Mouse (Mus musculus) neural tube, embryonic 12.5 days (tissue): ENCODE results near the gene Pou2f2. TPM values are rescaled to one million over a fixed set of nuclear protein-coding genes. Genes with fewer than 3 reads are reported as not detected.

Experiments
- ATAC-seq: fragments of 200-750 bp; cut with Nextera tagmentation; 2 replicates; pipeline ENCODE4 v1.8.0; 2017; ENCODE audit warnings: low read depth, mild to moderate bottlenecking, moderate TSS enrichment, moderate library complexity; ENCODE audit not compliant: low FRiP score
- H3K27ac ChIP-seq: fragments of 300-500 bp; sonication (generic); 2 replicates; pipeline ENCODE4 v1.5.1; 2016
- H3K27me3 ChIP-seq: fragments of 300-500 bp; sonication (generic); replicated peaks from 2 replicates; pipeline ENCODE4 v1.6.1; 2016; ENCODE audit warnings: mild to moderate bottlenecking
- H3K36me3 ChIP-seq: fragments of 300-500 bp; sonication (generic); 2 replicates; pipeline ENCODE4 v1.6.1; 2016; ENCODE audit warnings: mild to moderate bottlenecking
- H3K4me1 ChIP-seq: fragments of 300-500 bp; sonication (generic); 2 replicates; pipeline ENCODE4 v1.6.1; 2016
- H3K4me2 ChIP-seq: fragments of 300-500 bp; sonication (generic); replicated peaks from 2 replicates; pipeline ENCODE4 v1.6.1; 2016; ENCODE audit warnings: mild to moderate bottlenecking
- H3K4me3 ChIP-seq: fragments of 300-500 bp; sonication (generic); 2 replicates; pipeline ENCODE4 v1.5.1; 2016
- H3K9ac ChIP-seq: fragments of 300-500 bp; sonication (generic); 2 replicates; pipeline ENCODE4 v1.6.1; 2016; ENCODE audit warnings: mild to moderate bottlenecking
- H3K9me3 ChIP-seq: fragments of 300-500 bp; sonication (generic); 2 replicates; pipeline ENCODE4 v1.6.1; 2016; ENCODE audit warnings: mild to moderate bottlenecking
- WGBS: fragments of 180-500 bp; shearing (Covaris S2); methylation state at CpG from one replicate; pipeline ENCODE4 v1.1.7; 2016; 5-methylcytosine and 5-hydroxymethylcytosine counted together
- polyA plus RNA-seq: library from polyadenylated mRNA; unstranded; fragments of >200 nt; fragmentation: Nextera tagmentation; extraction: Ambion mirVana; gene quantifications from 2 replicates; pipeline ENCODE4 v1.2.1, GENCODE M21; 2016

The Pou2f2 gene
- polyA plus RNA-seq, 1 experiment from 2014 or later = 32.6 TPM

GRCm38 (mm10) chr7:25187662-25188650 lies 8.4 kb upstream of the Pou2f2 start:
- Histone ChIP-seq H3K9me3 (no peaks in the 10 kb centered on the region), H3K9ac (no peak overlapping the region), H3K27ac (no peak overlapping the region), H3K27me3 (peaks cover 8% of the 10 kb centered on the region), H3K4me3 (no peak overlapping the region), H3K4me1 (no peaks in the 10 kb centered on the region), H3K36me3 (no peaks in the 10 kb centered on the region), H3K4me2 (peak overlapping the region; percentile 21; the same call in 1 of the 2 replicates)
- peak; percentile 82; the same call in 1 of the 2 replicates for ATAC-seq
- WGBS = 23% methylated on average over 21 of the region's 21 CpGs

- Histone ChIP-seq H3K9ac (no peak overlapping the region), H3K27ac (no peak overlapping the region), H3K4me3 (no peak overlapping the region), H3K4me2 (no peak overlapping the region), H3K9me3 (no peaks in the 10 kb centered on the region), H3K27me3 (peaks cover 36% of the 10 kb centered on the region), H3K4me1 (peaks cover 20% of the 10 kb centered on the region), H3K36me3 (no peaks in the 10 kb centered on the region)
- 81% methylated on average over 6 of the region's 6 CpGs for WGBS
- ATAC-seq = no peak
These were observed 4.6 kb upstream of the Pou2f2 start for GRCm38 (mm10) chr7:25184091-25184490.

- no peak for ATAC-seq
- Histone ChIP-seq H3K27ac (no peak overlapping the region), H3K4me1 (peaks cover 31% of the 10 kb centered on the region), H3K4me3 (peak overlapping the region; percentile 11; the same call in 1 of the 2 replicates), H3K9ac (no peak overlapping the region), H3K36me3 (no peaks in the 10 kb centered on the region), H3K4me2 (peak overlapping the region; percentile 72), H3K9me3 (no peaks in the 10 kb centered on the region), H3K27me3 (peaks cover 48% of the 10 kb centered on the region)
- WGBS = 3% methylated on average over 21 of the region's 21 CpGs
These were observed 2.3 kb upstream of the Pou2f2 start for GRCm38 (mm10) chr7:25181814-25182213.

GRCm38 (mm10) chr7:25181331-25181790 lies 1.8 kb upstream of the Pou2f2 start:
- H3K4me3 ChIP-seq = 0 out of 2 replicates have a peak overlapping the region, but pooled peaks have one; percentile 11
- H3K9ac ChIP-seq = no peak overlapping the region
- H3K4me1 ChIP-seq = peaks cover 36% of the 10 kb centered on the region
- H3K4me2 ChIP-seq = peak overlapping the region; percentile 72
- no peaks in the 10 kb centered on the region for H3K9me3 ChIP-seq
- H3K27ac ChIP-seq = no peak overlapping the region
- H3K27me3 ChIP-seq = peaks cover 52% of the 10 kb centered on the region
- WGBS = 3% methylated on average over 15 of the region's 15 CpGs
- no peak for ATAC-seq
- no peaks in the 10 kb centered on the region for H3K36me3 ChIP-seq

- H3K27me3 ChIP-seq = peaks cover 52% of the 10 kb centered on the region
- H3K27ac ChIP-seq = no peak overlapping the region
- peak overlapping the region; percentile 72 for H3K4me2 ChIP-seq
- WGBS = 6% methylated on average over 6 of the region's 6 CpGs
- no peak for ATAC-seq
- H3K4me1 ChIP-seq = peaks cover 44% of the 10 kb centered on the region
- peak overlapping the region; percentile 62; the same call in 1 of the 2 replicates for H3K4me3 ChIP-seq
- no peaks in the 10 kb centered on the region for H3K36me3 ChIP-seq
- H3K9me3 ChIP-seq = no peaks in the 10 kb centered on the region
- peak overlapping the region; percentile 13; the same call in 1 of the 2 replicates for H3K9ac ChIP-seq
These were observed 986 bp upstream of the Pou2f2 start for GRCm38 (mm10) chr7:25180512-25180911.

- H3K36me3 ChIP-seq = no peaks in the 10 kb centered on the region
- ATAC-seq = peak; percentile 70
- H3K4me1 ChIP-seq = peaks cover 53% of the 10 kb centered on the region
- 1% methylated on average over 53 of the region's 56 CpGs for WGBS
- H3K9ac ChIP-seq = peak overlapping the region; percentile 90
- H3K27me3 ChIP-seq = peaks cover 52% of the 10 kb centered on the region
- peak overlapping the region; percentile 93 for H3K27ac ChIP-seq
- H3K4me2 ChIP-seq = peak overlapping the region; percentile 72
- peak overlapping the region; percentile 62 for H3K4me3 ChIP-seq
- H3K9me3 ChIP-seq = no peaks in the 10 kb centered on the region
These were observed 530 bp downstream of the Pou2f2 start for GRCm38 (mm10) chr7:25178787-25179605.

GRCm38 (mm10) chr7:25178317-25178716 lies 1.2 kb downstream of the Pou2f2 start:
- Histone ChIP-seq H3K9ac (peak overlapping the region; percentile 90), H3K36me3 (no peaks in the 10 kb centered on the region), H3K9me3 (no peaks in the 10 kb centered on the region), H3K27me3 (peaks cover 47% of the 10 kb centered on the region), H3K27ac (peak overlapping the region; percentile 93; the same call in 1 of the 2 replicates), H3K4me3 (peak overlapping the region; percentile 62), H3K4me2 (peak overlapping the region; percentile 72), H3K4me1 (peaks cover 59% of the 10 kb centered on the region)
- no peak for ATAC-seq
- 1% methylated on average over 17 of the region's 17 CpGs for WGBS

- WGBS = 47% methylated on average over 11 of the region's 11 CpGs
- Histone ChIP-seq H3K27ac (no peak overlapping the region), H3K4me3 (no peak overlapping the region), H3K36me3 (no peaks in the 10 kb centered on the region), H3K9ac (no peak overlapping the region), H3K27me3 (peaks cover 15% of the 10 kb centered on the region; the same call in 1 of the 2 replicates), H3K4me1 (peaks cover 51% of the 10 kb centered on the region), H3K4me2 (peak overlapping the region; percentile 72), H3K9me3 (no peaks in the 10 kb centered on the region)
- ATAC-seq = no peak
These were observed 5.2 kb downstream of the Pou2f2 start for GRCm38 (mm10) chr7:25174343-25174742.

- peak overlapping the region; percentile 33; the same call in 1 of the 2 replicates for H3K27ac ChIP-seq
- H3K4me3 ChIP-seq = no peak overlapping the region
- no peak; the same call in 1 of the 2 replicates for ATAC-seq
- H3K36me3 ChIP-seq = no peaks in the 10 kb centered on the region
- no peaks in the 10 kb centered on the region for H3K9me3 ChIP-seq
- H3K4me1 ChIP-seq = peaks cover 45% of the 10 kb centered on the region
- peaks cover 13% of the 10 kb centered on the region; the same call in 1 of the 2 replicates for H3K27me3 ChIP-seq
- H3K4me2 ChIP-seq = peak overlapping the region; percentile 72
- no peak overlapping the region for H3K9ac ChIP-seq
- 37% methylated on average over 5 of the region's 5 CpGs for WGBS
These were observed 6.9 kb downstream of the Pou2f2 start for GRCm38 (mm10) chr7:25172669-25173068.

- WGBS = 52% methylated on average over 3 of the region's 3 CpGs
- Histone ChIP-seq H3K27me3 (no peaks in the 10 kb centered on the region), H3K4me2 (no peak overlapping the region), H3K9me3 (no peaks in the 10 kb centered on the region), H3K4me3 (no peak overlapping the region), H3K4me1 (peaks cover 28% of the 10 kb centered on the region), H3K36me3 (no peaks in the 10 kb centered on the region), H3K9ac (no peak overlapping the region), H3K27ac (no peak overlapping the region)
- no peak for ATAC-seq
These were observed 8.9 kb downstream of the Pou2f2 start for GRCm38 (mm10) chr7:25170583-25170982.

- no peak overlapping the region for H3K4me2 ChIP-seq
- H3K4me1 ChIP-seq = peaks cover 3% of the 10 kb centered on the region; the same call in 1 of the 2 replicates
- no peak overlapping the region for H3K27ac ChIP-seq
- no peak overlapping the region for H3K4me3 ChIP-seq
- no peak overlapping the region for H3K9ac ChIP-seq
- WGBS = 84% methylated on average over 5 of the region's 5 CpGs
- H3K36me3 ChIP-seq = no peaks in the 10 kb centered on the region
- no peaks in the 10 kb centered on the region for H3K9me3 ChIP-seq
- no peak for ATAC-seq
- no peaks in the 10 kb centered on the region for H3K27me3 ChIP-seq
These were observed 13.4 kb downstream of the Pou2f2 start for GRCm38 (mm10) chr7:25166106-25166505.
